Mouse (Mus musculus) layer of hippocampus, postnatal 14 days (tissue): ENCODE data around the gene Ell2. TPM values are rescaled to one million over a fixed set of nuclear protein-coding genes. Genes with fewer than 3 reads are reported as not detected.
A peak's percentile ranks its signal among the peaks of the same experiment; 100 is the strongest.

Experiments
- DNase-seq, 2 experiments: peaks; one replicate each; pipeline ENCODE4 v3.0.0; 2021 to 2022; ENCODE audit warnings: low spot score in 2 of 2, mixed read lengths in 1 of 2
- total RNA-seq, 2 experiments: library from RNA; stranded (reverse); gene quantifications; 2 replicates each; pipeline ENCODE4 v1.2.3; 2021

Gene Ell2
- total RNA-seq, 2 experiments from 2014 or later: 32.6 to 32.8 TPM

DNA sequence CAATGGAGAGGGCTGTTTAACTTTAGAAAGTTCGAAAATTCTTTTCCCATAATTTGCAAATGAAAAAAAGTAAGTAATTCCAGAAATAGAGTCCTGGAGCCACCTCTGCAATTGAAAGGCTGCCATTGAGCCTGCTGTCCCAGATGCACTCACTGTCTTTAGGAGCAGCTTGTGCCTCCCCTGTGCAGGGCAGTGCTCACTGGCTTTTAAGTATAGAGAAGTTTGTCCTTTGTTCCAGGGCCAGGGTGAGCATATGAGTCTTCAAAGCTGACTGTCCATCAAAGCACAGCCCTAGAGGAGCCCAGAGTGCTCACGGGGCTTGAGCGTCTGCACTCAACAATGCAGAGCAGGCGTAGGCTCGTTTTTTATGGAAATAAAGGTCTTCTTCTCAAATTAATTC, 59.7 kb downstream of the Ell2 start:
- DNase-seq: no peak

DNA sequence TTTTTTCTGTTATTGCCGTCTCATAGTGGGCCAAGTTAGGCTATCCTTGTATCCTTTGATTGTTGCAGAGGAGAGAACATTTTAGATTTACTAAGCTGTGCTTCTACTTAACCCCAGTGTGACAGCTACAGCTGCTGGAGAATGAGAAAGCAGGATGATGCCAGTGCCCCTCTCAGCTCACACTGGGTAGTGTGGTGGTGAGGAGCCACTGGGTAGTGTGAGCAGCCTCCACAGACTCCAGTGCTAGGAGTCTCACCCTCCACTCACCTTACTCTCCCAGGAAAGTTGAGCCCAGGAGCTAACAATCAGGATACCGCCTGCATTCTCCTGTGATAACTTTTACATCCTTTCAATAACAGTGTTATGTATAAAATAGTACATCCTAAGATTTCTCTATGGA, 60.4 kb downstream of the Ell2 start:
- DNase-seq: no peak

- no peak for DNase-seq
These were observed 64.2 kb downstream of the Ell2 start for GRCm38 (mm10) chr13:75770744-75771143.

DNA sequence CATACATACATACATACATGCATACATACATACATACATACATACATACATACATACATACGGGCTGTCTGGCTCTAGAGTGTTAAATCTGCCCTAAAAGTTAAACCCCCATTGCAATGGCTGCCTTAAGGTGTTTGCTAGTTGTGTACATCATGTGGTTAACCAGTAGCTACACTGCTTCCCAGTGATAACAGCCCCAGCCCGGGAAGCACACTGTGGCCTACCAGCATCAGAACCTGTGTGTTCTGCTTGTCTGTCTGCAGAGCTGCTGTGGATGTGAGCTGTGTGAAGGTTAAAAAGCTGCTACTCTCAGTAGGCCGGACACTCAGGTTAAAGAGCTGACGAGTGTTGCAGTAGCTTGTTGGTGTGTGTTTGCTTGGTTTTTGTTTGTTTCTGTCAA, 64.8 kb downstream of the Ell2 start:
- no peak for DNase-seq

- DNase-seq: no peak
These were observed 65.6 kb downstream of the Ell2 start for GRCm38 (mm10) chr13:75771984-75772730.

GRCm38 (mm10) chr13:75775961-75776360, 69.4 kb downstream of the Ell2 start:
- DNase-seq: no peak

- DNase-seq: no peak
These were observed 70.1 kb downstream of the Ell2 start for GRCm38 (mm10) chr13:75776692-75777091.

- no peak for DNase-seq
These were observed 71.6 kb downstream of the Ell2 start for GRCm38 (mm10) chr13:75778156-75778555.

DNA sequence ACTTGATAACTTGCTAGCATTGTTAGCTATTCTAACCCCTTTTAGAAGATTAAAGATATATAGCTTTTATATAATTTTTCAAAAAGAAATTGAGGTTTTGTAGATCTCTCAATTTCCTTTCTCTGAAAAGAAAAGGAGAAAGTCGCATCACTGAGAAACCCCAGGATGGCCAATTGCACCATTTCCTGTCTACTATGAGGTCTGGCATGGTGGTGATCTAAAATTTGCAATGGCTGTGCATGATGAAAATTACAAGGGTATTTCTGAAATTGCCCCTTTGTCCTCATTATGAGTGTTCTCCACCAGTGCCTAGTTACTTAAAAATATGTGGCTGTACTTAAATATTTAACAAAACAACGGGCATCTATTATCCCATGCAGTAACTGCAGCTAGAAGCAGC, 72.6 kb downstream of the Ell2 start:
- no peak for DNase-seq

DNA sequence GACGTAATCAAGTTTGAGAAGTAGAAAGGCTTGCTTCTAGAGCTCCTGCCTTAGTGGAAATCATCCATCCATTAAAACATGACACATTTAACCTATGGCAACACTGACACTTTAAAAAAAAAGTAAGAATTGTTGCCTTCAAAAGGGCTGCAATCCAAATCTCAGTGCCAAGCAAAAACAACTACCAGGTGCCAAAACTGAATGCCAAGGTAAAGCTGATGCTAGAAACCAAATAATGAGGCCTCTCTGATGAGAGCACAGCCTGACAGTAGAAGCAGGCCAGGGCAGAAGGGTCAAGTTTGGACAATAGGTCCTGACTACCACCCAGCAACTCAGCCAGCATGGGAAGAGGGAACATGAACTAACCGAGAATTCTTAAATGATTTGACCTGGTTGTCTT, 73.5 kb downstream of the Ell2 start:
- no peak for DNase-seq

DNA sequence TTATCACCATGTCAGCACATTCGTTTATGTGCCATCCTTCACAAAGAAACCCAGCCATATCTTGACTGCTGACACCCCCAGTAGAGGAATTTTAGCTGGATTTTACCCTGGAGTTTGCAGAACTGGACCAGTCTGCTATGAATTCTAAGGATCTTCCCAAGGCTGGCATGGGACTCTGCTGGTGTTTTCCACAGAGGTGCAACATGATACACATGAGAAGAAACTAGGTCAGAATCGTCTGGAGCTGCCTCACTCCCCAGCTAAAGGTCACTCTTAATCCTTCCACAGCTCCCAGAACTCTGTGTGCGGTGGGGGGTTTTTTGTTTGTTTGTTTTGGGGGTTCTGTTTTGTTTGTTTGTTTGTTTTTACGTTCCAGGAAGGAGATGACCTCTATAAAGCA, 79.2 kb downstream of the Ell2 start:
- DNase-seq: no peak

- no peak for DNase-seq
These were observed 79.7 kb downstream of the Ell2 start for GRCm38 (mm10) chr13:75786264-75786663.

GRCm38 (mm10) chr13:75787364-75787763, 80.8 kb downstream of the Ell2 start:
- DNase-seq: no peak

DNA sequence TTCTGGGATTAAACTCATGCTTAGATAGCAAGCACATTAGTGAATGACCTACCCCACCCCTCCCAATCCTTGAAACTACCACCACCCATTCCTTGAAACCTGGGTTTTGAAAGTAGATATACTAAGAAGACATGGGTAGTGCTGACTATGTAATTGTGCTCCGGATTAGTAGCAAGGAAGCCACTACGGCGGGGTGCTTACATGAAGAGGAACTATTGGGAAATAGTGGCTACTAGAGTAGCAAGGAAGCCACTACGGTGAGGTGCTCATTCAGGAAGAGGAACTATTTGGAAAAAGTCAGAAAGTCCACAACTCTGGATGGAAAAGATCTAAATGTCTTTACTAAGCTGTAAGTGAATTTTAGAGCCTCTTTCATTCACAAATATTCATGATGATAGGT, 81.6 kb downstream of the Ell2 start:
- no peak for DNase-seq

DNA sequence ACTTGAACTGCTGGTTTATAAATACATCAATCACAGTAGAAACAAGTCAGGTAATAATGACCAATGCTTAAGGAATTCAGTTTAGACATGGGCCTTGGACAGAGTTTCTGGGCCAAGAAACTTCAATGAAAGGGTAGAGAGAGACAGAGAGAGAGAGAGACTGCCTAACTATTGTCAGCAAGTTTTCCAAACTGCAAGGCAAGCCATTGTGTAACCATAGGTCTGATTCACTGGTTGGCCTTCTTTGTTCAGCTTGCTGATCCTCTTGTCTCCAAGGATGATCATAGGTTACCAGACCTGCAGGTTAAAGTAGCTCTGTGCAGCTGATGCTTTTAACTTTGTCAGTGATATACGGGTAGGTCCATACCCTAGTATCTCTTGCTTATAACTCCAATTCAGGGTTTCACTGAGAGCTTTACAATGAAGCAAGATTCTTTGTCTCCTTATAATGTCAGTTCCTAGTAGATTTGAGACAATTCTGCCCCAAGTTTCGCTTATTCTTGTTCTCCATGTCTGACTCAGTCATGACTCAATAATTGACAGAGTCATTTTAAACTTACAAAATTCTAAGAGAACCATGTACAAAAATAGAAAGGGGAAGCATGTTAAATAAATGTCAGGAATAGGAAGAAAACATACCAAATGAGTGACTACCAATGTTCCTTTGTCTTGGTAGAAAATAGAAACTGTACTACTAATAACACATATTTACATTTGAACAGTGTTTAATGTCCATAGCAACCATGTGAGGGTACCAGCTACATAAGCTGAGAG, 82.7 kb downstream of the Ell2 start:
- no peak for DNase-seq

DNA sequence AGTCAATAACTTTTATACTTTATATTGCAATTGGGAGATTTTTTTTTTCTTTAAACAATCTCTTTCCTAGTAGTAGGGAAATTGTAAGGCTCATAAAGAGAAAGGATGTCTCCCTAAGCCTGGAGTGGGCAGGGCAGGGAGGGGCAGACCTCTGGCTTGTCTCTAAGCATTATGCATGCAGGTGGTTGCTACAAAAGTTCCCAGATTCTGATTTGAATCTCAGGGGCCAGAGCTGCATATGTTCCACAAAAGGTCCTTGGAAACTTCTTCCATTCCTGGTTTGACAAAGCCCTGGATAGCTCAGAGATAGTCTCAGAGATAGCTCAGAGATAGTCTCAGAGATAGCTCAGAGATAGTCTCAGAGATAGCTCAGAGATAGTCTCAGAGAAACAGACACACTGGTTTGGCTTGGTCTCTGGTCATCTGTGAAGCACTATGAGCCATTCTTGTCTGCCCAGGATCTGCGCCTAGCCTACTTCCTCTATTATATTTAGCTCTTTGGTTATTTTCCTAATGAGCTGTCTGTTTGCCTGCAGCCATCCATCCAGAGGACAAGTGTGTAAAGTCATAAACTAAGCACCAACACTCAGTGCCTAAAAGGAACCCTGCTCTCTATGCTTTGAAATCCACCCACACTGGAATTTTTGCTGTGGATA, 84.1 kb downstream of the Ell2 start:
- DNase-seq: no peak

DNA sequence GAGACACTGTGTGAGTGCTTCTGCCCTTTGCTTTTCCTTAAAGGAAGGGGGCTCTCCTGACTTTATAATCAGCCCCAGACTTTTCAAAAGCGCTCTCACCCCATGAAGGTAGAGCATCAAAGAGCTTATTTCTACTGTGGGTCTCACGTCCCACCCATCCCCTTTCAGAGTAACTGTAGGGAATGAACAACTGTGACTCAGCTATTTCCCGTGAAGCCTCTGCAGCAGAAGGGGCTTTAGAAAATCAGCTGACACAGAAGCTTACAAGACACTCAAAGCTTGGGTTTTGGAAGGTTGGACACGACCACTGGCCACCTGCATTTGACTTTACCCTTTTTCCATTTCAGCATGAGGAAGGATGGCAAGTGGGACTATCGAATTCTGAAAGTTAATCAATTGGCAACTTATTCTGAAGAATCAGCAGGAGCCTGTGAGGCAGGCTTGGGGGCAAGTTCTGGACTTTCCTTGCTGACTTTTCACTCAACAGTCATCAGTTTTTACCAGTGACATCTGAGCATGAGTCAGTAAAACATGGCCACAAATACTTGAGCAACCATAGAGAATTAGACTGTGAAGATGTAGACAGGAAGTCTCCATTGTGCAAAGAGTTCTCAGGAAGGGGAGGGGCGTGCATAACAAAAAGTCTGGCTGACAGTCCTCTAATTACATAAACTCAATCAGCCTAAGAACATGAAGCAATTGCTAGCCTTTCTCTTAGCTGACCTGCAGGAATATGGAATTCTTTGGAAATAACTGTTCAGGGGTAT, 87.5 kb downstream of the Ell2 start:
- DNase-seq: no peak

- DNase-seq: peak; percentile 93 to 95
These were observed 91.0 kb downstream of the Ell2 start for GRCm38 (mm10) chr13:75797369-75798141.

- DNase-seq: no peak
These were observed 92.1 kb downstream of the Ell2 start for GRCm38 (mm10) chr13:75798413-75799302.

DNA sequence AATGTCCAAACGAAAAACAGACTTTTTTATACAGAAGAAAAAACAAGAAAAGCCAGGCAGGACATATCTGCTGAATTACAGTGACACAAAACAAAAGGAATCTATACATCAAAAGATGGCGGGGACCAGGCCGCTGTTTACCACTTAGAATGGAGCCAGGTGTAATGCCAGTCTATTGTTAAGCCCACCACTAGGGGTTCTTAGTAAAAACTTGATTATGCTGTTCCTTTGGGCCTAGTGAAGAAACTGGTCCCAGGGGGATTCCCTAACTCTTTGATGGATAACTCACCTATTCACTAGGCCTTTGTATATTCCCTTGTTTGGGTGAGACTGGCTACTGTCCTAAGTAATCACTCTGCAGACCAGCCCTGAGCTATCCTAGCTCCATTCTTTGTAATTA, 92.9 kb downstream of the Ell2 start:
- no peak for DNase-seq
